Mouse (Mus musculus): ENCODE results near the gene Cldn4. TPM values are rescaled to one million over a fixed set of nuclear protein-coding genes. Genes with fewer than 3 reads are reported as not detected.
A peak's percentile ranks its signal among the peaks of the same experiment; 100 is the strongest.

The Cldn4 gene
- total RNA-seq (2022): not detected

- DNase-seq (ENCODE audit: low spot score in 2 of 2): no peak
These were observed at the start of gene Cldn4 for GRCm38 (mm10) chr5:134946857-134947255. Gene Cldn4 (minus strand): TSS chr5:134946934.

GRCm38 (mm10) chr5:134992566-134992965 is 45.8 kb upstream of the Cldn4 start:
- DNase-seq (ENCODE audit: low spot score in 2 of 2): no peak

- no peak for DNase-seq (ENCODE audit: low spot score in 2 of 2)
These were observed 43.0 kb upstream of the Cldn4 start for GRCm38 (mm10) chr5:134989741-134990140.

- no peak for DNase-seq (ENCODE audit: low spot score in 2 of 2)
These were observed 42.4 kb upstream of the Cldn4 start for GRCm38 (mm10) chr5:134989166-134989565.

GRCm38 (mm10) chr5:134986298-134987268 is 39.8 kb upstream of the Cldn4 start:
- no peak for DNase-seq (ENCODE audit: low spot score in 2 of 2)

GRCm38 (mm10) chr5:134985633-134986297 is 39.0 kb upstream of the Cldn4 start, which contains the start of gene Cldn3:
Gene Cldn3 (plus strand): TSS chr5:134986214.
- DNase-seq (ENCODE audit: low spot score in 2 of 2): no peak

DNA sequence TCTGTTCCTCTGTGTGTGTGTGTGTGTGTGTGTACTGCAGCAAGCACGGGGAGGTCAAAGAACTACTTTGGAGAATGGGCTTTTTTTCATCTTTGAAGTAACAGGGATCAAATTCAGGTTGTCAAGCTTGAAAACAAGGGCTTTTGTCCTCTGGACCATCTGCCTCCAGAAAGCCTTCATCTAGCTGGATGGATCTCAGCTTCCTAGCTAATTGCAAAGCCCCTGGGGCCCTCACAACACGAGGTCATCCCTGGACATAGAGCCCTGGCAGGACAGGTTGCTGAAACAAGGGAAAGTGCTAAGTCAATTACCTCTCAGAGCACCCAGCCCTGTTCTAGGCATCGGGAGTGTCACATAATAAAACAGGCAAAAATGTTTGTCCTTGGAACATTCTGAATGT is 37.0 kb upstream of the Cldn4 start:
- no peak for DNase-seq (ENCODE audit: low spot score in 2 of 2)

DNA sequence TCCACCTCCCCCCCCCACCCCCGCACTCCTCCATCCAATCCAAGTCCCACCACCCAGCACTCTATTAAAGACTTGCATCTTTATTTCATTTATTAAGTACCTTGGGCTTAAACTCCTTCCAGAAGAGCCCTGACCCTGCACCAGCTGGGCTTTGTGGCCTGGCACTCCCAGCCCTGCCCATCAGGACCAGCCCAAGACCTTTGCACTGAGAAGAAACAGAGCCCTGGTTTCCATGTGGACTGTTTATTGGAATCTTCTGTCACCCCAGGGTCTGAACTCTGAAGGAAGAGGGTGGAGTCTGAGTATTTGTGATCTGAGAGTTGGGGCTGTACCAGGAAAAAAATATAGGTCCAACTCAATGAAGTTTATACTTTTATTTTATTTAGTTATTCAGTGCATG is 36.4 kb upstream of the Cldn4 start:
- no peak for DNase-seq (ENCODE audit: low spot score in 2 of 2)

DNA sequence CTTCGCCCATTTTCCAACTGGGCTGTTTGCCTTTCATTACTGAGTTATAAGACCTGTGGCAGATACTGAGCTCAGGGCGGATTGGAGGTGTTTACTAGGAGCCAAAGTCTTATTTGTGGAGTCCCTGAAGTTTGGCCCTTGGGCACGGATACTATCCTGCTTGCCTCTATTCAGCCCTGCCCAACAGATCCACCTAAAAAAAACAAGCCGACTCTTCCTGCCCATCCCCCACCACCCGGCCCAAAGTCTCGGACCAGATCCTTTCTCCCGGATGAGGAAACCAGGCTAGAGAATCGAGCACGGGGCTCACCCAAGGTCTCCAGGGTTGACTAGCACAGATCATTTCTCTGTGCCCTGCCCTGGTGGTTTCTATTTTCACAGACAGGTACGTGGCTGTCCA is 34.4 kb upstream of the Cldn4 start:
- no peak for DNase-seq (ENCODE audit: low spot score in 2 of 2)

DNA sequence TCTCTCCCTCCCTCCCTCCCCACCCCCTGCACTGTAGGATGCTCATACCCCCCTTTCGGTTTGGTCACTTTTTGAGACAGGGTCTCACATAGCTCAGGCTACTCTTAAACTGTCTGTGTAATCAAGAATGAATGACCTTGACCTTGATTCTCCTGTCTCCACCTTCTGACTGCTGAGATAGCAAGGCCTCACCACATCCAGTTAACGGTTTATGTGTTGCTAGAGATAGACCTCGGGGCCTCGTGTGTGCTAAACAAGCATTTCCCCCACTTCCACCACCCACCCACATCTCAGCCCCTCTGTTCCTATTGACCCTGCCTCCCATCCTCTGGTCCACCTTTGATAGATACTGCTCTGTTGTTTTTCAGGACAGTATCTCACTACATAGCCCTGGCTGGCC is 31.1 kb upstream of the Cldn4 start:
- DNase-seq (ENCODE audit: low spot score in 2 of 2): no peak

- DNase-seq (ENCODE audit: low spot score in 2 of 2): no peak
These were observed 30.0 kb upstream of the Cldn4 start for GRCm38 (mm10) chr5:134976577-134977250.

- no peak for DNase-seq (ENCODE audit: low spot score in 2 of 2)
These were observed 29.4 kb upstream of the Cldn4 start for GRCm38 (mm10) chr5:134976164-134976563.

GRCm38 (mm10) chr5:134974921-134975320 is 28.2 kb upstream of the Cldn4 start:
- no peak for DNase-seq (ENCODE audit: low spot score in 2 of 2)

GRCm38 (mm10) chr5:134974294-134974693 is 27.6 kb upstream of the Cldn4 start:
- DNase-seq (ENCODE audit: low spot score in 2 of 2): no peak

DNA sequence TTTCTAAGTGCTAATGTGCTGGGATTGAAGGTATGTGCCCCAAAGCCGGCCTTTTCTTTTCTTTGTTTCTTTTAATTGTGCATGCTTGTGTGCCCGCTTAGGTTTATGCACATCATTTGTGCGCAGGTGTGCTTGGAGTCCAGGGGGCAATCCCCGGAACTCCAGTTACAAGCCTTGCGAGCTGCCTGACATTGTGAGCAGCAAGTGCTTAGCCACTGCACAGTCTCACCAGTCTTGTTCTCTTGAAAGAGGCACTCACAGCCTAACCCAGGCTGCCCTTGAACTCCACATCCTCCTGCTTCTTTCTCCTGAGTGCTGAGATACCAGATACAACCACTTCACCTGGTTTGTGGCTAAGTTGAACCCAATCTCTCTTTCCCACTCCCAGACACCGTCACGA is 26.8 kb upstream of the Cldn4 start:
- DNase-seq (ENCODE audit: low spot score in 2 of 2): no peak

GRCm38 (mm10) chr5:134973081-134973480 is 26.3 kb upstream of the Cldn4 start:
- no peak for DNase-seq (ENCODE audit: low spot score in 2 of 2)

GRCm38 (mm10) chr5:134970671-134971070 is 23.9 kb upstream of the Cldn4 start:
- DNase-seq (ENCODE audit: low spot score in 2 of 2): no peak

GRCm38 (mm10) chr5:134967164-134967944 is 20.6 kb upstream of the Cldn4 start:
- no peak for DNase-seq (ENCODE audit: low spot score in 2 of 2)

DNA sequence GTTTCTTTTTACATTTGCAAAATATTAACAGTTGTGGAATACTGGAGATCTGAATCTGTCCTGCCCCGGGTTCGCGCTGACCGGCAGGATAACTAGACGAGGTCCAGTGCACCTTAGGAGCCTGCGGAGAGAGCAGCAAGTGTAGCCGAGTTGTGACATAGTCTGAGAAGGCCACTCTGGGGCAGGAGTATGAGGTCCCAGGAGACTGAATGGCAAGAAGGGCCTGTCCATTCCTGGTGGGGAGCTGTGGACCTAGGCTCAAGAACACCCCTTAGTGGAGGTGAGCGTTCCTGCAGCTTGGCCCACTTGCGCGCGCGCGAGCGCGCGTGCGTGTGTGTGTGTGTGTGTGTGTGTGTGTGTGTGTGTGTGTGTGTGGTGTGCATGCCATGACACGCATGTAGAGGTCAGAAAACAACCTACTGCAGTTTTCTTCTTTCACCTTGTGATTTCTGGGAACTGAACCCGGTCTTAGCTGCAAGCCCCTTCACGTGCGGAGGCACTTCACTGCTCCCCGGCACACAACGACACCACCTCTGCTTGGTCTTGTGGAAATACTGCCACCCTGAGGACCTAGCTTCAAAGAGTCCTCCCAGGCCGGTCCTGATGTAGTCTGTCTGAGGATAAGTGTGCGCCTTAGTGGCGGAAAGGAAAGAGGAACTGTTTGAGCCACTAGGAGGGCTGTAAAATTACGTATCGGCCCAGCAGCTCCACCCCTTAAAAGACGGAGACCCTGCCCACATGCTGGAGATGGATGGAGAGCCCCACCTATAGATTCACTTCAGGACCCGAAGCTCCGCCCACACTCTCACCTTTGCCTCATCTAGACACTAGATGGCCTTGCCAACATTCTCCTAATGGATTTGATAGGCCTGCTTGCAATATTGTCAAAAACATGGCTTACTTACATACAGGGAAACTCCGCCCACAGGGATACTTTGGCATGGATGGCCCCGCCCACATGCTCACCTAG is 19.4 kb upstream of the Cldn4 start:
- no peak for DNase-seq (ENCODE audit: low spot score in 2 of 2)

- DNase-seq (ENCODE audit: low spot score in 2 of 2): peak; percentile 30 to 38
These were observed 18.7 kb upstream of the Cldn4 start for GRCm38 (mm10) chr5:134965473-134965851.

Measured in left cerebral cortex, adult 8-10 months (tissue).